Mouse (Mus musculus): ENCODE results near the gene Gp1ba. TPM values are rescaled to one million over a fixed set of nuclear protein-coding genes. Genes with fewer than 3 reads are reported as not detected.

The Gp1ba gene
- total and polyA plus RNA-seq, 3 experiments = 1.6 to 5.0 TPM; not detected in 1

GRCm38 (mm10) chr11:70686901-70687566 is 48.1 kb downstream of the Gp1ba start (continued):
- TF ChIP-seq POLR2AphosphoS2 (IDR thresholded peaks at IDR 0.05; ENCODE audit: low read length) = no peak
- no peak for TF ChIP-seq EP300 (IDR thresholded peaks at IDR 0.05; ENCODE audit: low read depth in 1 of 2, low read length in 2 of 2)
- TF ChIP-seq ELF1 (IDR thresholded peaks at IDR 0.05; ENCODE audit: low read depth, low read length) = peak; percentile 65
- TF ChIP-seq ZMIZ1 (IDR thresholded peaks at IDR 0.05; ENCODE audit: low read depth, low read length) = 0 out of 2 replicates have a peak, but pooled peaks have one; percentile 6
- TF ChIP-seq SIN3A (IDR thresholded peaks at IDR 0.05; ENCODE audit: low read length) = peak; percentile 27; the same call in 1 of the 2 replicates
- peak; percentile 61; the same call in 1 of the 2 replicates for TF ChIP-seq MAX (IDR thresholded peaks at IDR 0.05; ENCODE audit: low read length)
- no peak for TF ChIP-seq MAFK (IDR thresholded peaks at IDR 0.05; ENCODE audit: borderline replicate concordance, low read depth, low read length)
- TF ChIP-seq NELFE (IDR thresholded peaks at IDR 0.05; ENCODE audit: low read depth, low read length) = peak; percentile 33; the same call in 1 of the 2 replicates
- no peak for TF ChIP-seq UBTF (IDR thresholded peaks at IDR 0.05; ENCODE audit: borderline replicate concordance, insufficient read depth, low read depth, low read length)
- TF ChIP-seq TAL1 (IDR thresholded peaks at IDR 0.05; ENCODE audit: low read length) = no peak
- TF ChIP-seq MXI1 (IDR thresholded peaks at IDR 0.05; ENCODE audit: low read depth, low read length) = peak; percentile 10; the same call in 1 of the 2 replicates
- TF ChIP-seq USF2 (IDR thresholded peaks at IDR 0.05; ENCODE audit: borderline replicate concordance in 1 of 2, insufficient read depth in 1 of 2, low read depth in 1 of 2, low read length in 2 of 2) = no peak
- no peak for TF ChIP-seq RAD21 (IDR thresholded peaks at IDR 0.05; ENCODE audit: low read depth, low read length)
- no peak for TF ChIP-seq MAZ (IDR thresholded peaks at IDR 0.05; ENCODE audit: low read depth, low read length)
- TF ChIP-seq KAT2A (conservative IDR thresholded peaks at IDR 0.05; ENCODE audit: low read depth, low read length) = no peak
- TF ChIP-seq CHD2 (IDR thresholded peaks at IDR 0.05; ENCODE audit: low read length) = no peak
- TF ChIP-seq GABPA (IDR thresholded peaks at IDR 0.05; ENCODE audit: low read depth, low read length) = no peak
- no peak for TF ChIP-seq ZKSCAN1 (IDR thresholded peaks at IDR 0.05; ENCODE audit: low read depth, low read length)

GRCm38 (mm10) chr11:70687601-70688199 is 48.8 kb downstream of the Gp1ba start, which contains the start of gene Camta2:
TSS of gene Camta2 (minus strand) at chr11:70688105.
- Histone ChIP-seq H3K9me3 (replicated peaks; ENCODE audit: insufficient read depth, low read length) (no peaks in the 10 kb centered on the region), H3K27me3 (ENCODE audit: control insufficient read depth in 1 of 2, insufficient read depth in 2 of 2, low read length in 2 of 2) (no peaks in the 10 kb centered on the region), H3K4me1 (ENCODE audit: control insufficient read depth in 1 of 2, insufficient read depth in 2 of 2, low read length in 2 of 2) (peaks cover 0 to 9% of the 10 kb centered on the region in 2 experiments; a peak in 2 of 4 replicates), H3K27ac (ENCODE audit: control insufficient read depth, low read depth, low read length) (peak within 1 kb of the TSS; percentile 48), H3K4me3 (ENCODE audit: control insufficient read depth in 1 of 2, insufficient read depth in 1 of 2, low read depth in 2 of 2, low read length in 2 of 2) (peak within 1 kb of the TSS; percentile 63 to 79), H3K9ac (ENCODE audit: control insufficient read depth, low read depth, low read length, poor library complexity, severe bottlenecking) (peak within 1 kb of the TSS; percentile 86), H3K36me3 (ENCODE audit: control insufficient read depth in 1 of 2, insufficient read depth in 2 of 2, low read length in 2 of 2) (peaks cover 0 to 5% of the 10 kb centered on the region in 2 experiments; a peak in 2 of 4 replicates), H3K79me2 (ENCODE audit: control insufficient read depth, insufficient read depth, low read length, poor library complexity) (peaks cover 4% of the 10 kb centered on the region; the same call in 1 of the 2 replicates)
- DNase-seq (ENCODE audit: low read depth, low spot score) = peak; percentile 88
- peak; percentile 69; the same call in 1 of the 2 replicates for TF ChIP-seq HCFC1 (IDR thresholded peaks at IDR 0.05; ENCODE audit: low read depth, low read length)
- TF ChIP-seq POLR2AphosphoS2 (IDR thresholded peaks at IDR 0.05; ENCODE audit: low read length) = 0 out of 2 replicates have a peak, but pooled peaks have one; percentile 25
- no peak for TF ChIP-seq MAX (IDR thresholded peaks at IDR 0.05; ENCODE audit: low read length)
- TF ChIP-seq CHD2 (IDR thresholded peaks at IDR 0.05; ENCODE audit: low read length) = no peak
- TF ChIP-seq ZC3H11A (IDR thresholded peaks at IDR 0.05; ENCODE audit: low read depth, low read length) = no peak
- TF ChIP-seq ELF1 (IDR thresholded peaks at IDR 0.05; ENCODE audit: low read depth, low read length) = peak; percentile 43; the same call in 1 of the 2 replicates
- no peak for TF ChIP-seq BHLHE40 (IDR thresholded peaks at IDR 0.05; ENCODE audit: borderline replicate concordance, low read depth, low read length)
- no peak for TF ChIP-seq ZKSCAN1 (IDR thresholded peaks at IDR 0.05; ENCODE audit: low read depth, low read length)
- peak; percentile 59; the same call in 1 of the 2 replicates for TF ChIP-seq SIN3A (IDR thresholded peaks at IDR 0.05; ENCODE audit: low read length)
- no peak for TF ChIP-seq TBP (IDR thresholded peaks at IDR 0.05; ENCODE audit: low read depth, low read length)
- TF ChIP-seq GABPA (IDR thresholded peaks at IDR 0.05; ENCODE audit: low read depth, low read length) = no peak
- no peak for TF ChIP-seq TAL1 (IDR thresholded peaks at IDR 0.05; ENCODE audit: low read length)
- TF ChIP-seq POLR2A (IDR thresholded peaks at IDR 0.05; ENCODE audit: control insufficient read depth in 1 of 2, insufficient read depth in 1 of 2, low read depth in 1 of 2, low read length in 2 of 2, poor library complexity in 1 of 2) = peak; percentile 66 to 68; a peak in 3 of 4 replicates
- TF ChIP-seq MAZ (IDR thresholded peaks at IDR 0.05; ENCODE audit: low read depth, low read length) = peak; percentile 96
- TF ChIP-seq UBTF (IDR thresholded peaks at IDR 0.05; ENCODE audit: borderline replicate concordance, insufficient read depth, low read depth, low read length) = no peak
- TF ChIP-seq MYB (IDR thresholded peaks at IDR 0.05; ENCODE audit: low read depth, low read length) = no peak
- no peak for TF ChIP-seq RAD21 (IDR thresholded peaks at IDR 0.05; ENCODE audit: low read depth, low read length)
- TF ChIP-seq USF2 (IDR thresholded peaks at IDR 0.05; ENCODE audit: borderline replicate concordance in 1 of 2, insufficient read depth in 1 of 2, low read depth in 1 of 2, low read length in 2 of 2) = no peak
- no peak for TF ChIP-seq ETS1 (IDR thresholded peaks at IDR 0.05; ENCODE audit: low read depth, low read length)
- no peak for TF ChIP-seq MAFK (IDR thresholded peaks at IDR 0.05; ENCODE audit: borderline replicate concordance, low read depth, low read length)
- no peak for TF ChIP-seq KAT2A (conservative IDR thresholded peaks at IDR 0.05; ENCODE audit: low read depth, low read length)
- no peak for TF ChIP-seq CHD1 (IDR thresholded peaks at IDR 0.05; ENCODE audit: low read depth, low read length)
- TF ChIP-seq ZMIZ1 (IDR thresholded peaks at IDR 0.05; ENCODE audit: low read depth, low read length) = peak; percentile 20; the same call in 1 of the 2 replicates
- no peak for TF ChIP-seq NRF1 (IDR thresholded peaks at IDR 0.05; ENCODE audit: insufficient read depth, low read depth, low read length, poor library complexity, severe bottlenecking)
- peak; percentile 48 for TF ChIP-seq SMC3 (IDR thresholded peaks at IDR 0.05; ENCODE audit: low read depth, low read length)
